Mouse (Mus musculus) testis, adult 2 months (tissue): ENCODE measurements around the gene Efcc1.

Experiments
- CTCF ChIP-seq: fragments of 200-500 bp; IDR thresholded peaks from 2 replicates; pipeline ENCODE4 v1.5.1; 2012; ENCODE audit warnings: low read depth, mild to moderate bottlenecking, inconsistent platforms, low read length, moderate library complexity; ENCODE audit not compliant: control insufficient read depth, insufficient read depth, insufficient replicate concordance
- POLR2A ChIP-seq: fragments of 200-500 bp; IDR thresholded peaks from 2 replicates; pipeline ENCODE4 v1.6.1; 2012; ENCODE audit warnings: low read depth, mild to moderate bottlenecking, inconsistent platforms, low read length, moderate library complexity; ENCODE audit not compliant: control insufficient read depth

- TF ChIP-seq CTCF = no peak
- TF ChIP-seq POLR2A = no peak
These were observed 50.1 kb downstream of the Efcc1 start for GRCm38 (mm10) chr6:87780546-87781301.
